Mouse (Mus musculus) kidney, adult 2 months (tissue): ENCODE measurements around the gene Prss30.

Experiments used
- CTCF ChIP-seq: fragments of 200-500 bp; conservative IDR thresholded peaks from 2 replicates; pipeline ENCODE4 v1.5.1; 2011; ENCODE audit warnings: low read depth, mild to moderate bottlenecking, control low read depth, low read length, moderate library complexity, mixed read lengths; ENCODE audit not compliant: insufficient read depth, insufficient read length
- POLR2A ChIP-seq: fragments of 200-500 bp; IDR thresholded peaks from one replicate; pipeline ENCODE4 v1.6.1; 2011; ENCODE audit warnings: low read depth, low read length, control low read depth

DNA sequence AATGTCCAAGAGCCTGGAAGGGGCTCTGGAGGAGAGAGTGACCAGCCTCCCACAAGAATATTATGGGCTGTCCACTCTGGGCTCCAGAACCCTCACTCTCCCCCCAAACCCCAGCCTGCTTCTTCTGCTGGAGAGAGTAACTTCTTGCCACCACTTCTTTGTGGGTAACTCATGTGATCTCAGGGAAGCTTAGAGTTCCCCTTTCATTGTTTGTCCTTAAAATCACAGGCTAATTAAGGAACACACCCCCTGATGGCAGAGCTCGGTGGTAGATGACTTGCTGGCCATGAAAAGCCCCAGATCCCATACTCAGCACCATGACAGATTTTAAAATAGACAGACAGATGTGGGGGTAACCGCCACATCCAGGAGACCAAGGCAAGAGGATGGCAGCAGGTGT is 26.6 kb upstream of the Prss30 start:
- TF ChIP-seq POLR2A: no peak
- no peak for TF ChIP-seq CTCF
